Mouse (Mus musculus): ENCODE data around the gene Slc9a4. TPM values are rescaled to one million over a fixed set of nuclear protein-coding genes. Genes with fewer than 3 reads are reported as not detected.
"Not testable (repeated sequence)": the region's sequence is repeated elsewhere in the genome, so short reads cannot be mapped to it uniquely, and the experiment has no call there.

Gene Slc9a4
- polyA plus RNA-seq, 1 experiment from 2014 or later: 0.09 TPM

DNA sequence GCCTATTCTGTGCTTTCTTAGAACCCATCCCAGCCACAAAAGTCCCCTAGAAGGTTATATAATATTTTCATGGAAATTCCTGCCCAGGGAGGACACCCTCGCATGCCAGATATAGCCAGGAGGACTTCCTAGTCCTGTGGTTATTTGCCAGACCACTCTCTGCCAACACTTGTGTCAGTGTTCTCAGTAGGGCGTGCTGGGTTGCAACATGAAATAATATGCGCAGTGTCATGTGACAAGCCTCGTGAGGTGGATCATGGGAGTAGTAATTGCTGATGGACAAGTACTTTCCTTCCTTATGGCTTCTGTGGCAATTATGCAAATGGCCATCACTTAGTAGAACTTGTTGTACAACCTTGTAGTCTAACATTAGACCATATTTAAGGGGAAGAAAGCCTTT, 11.1 kb downstream of the Slc9a4 start:
- ATAC-seq (replicated peaks; ENCODE audit: extremely low read depth, insufficient read depth, low FRiP score): no peak
- Histone ChIP-seq H3K4me2 (ENCODE audit: low read depth, low read length) (no peak overlapping the region), H3K9ac (ENCODE audit: low read length) (no peak overlapping the region), H3K36me3 (ENCODE audit: control insufficient read depth, insufficient read depth) (no peaks in the 10 kb centered on the region), H3K27me3 (ENCODE audit: control insufficient read depth, insufficient read depth, low read length) (no peaks in the 10 kb centered on the region), H3K27ac (ENCODE audit: low read length) (no peak overlapping the region), H3K4me1 (ENCODE audit: control insufficient read depth, insufficient read depth, low read length) (no peaks in the 10 kb centered on the region), H3K4me3 (ENCODE audit: low read length) (no peak overlapping the region), H3K9me3 (replicated peaks; ENCODE audit: control insufficient read depth, low read length) (no peaks in the 10 kb centered on the region)
- WGBS: 77% methylated on average over 4 of the region's 4 CpGs

DNA sequence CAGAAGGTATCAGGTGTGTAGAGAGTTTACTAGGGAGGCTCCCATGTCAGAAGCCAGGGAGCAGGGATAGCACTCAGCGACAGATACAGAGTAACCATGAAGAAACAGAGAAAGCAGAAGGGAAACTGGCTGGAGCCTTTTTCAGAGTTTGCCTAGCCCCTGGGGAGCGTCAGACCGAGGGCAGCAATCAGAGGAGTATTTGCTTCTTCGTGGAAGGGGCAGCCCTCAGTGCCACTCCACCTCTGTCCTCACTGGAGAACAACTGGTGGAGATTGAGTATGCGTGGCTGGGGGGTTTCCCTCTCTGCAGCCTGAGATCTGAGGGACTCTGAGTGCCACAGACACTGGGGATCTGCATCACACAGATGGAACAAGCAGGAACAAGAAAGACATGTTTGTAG, 17.9 kb downstream of the Slc9a4 start:
- H3K9ac ChIP-seq (ENCODE audit: low read length): no peak overlapping the region
- H3K4me3 ChIP-seq (ENCODE audit: low read length): no peak overlapping the region
- no peak for ATAC-seq (replicated peaks; ENCODE audit: extremely low read depth, insufficient read depth, low FRiP score)
- no peaks in the 10 kb centered on the region for H3K36me3 ChIP-seq (ENCODE audit: control insufficient read depth, insufficient read depth)
- WGBS: 53% methylated on average over 5 of the region's 5 CpGs
- no peaks in the 10 kb centered on the region for H3K9me3 ChIP-seq (replicated peaks; ENCODE audit: control insufficient read depth, low read length)
- no peak overlapping the region for H3K27ac ChIP-seq (ENCODE audit: low read length)
- no peaks in the 10 kb centered on the region for H3K4me1 ChIP-seq (ENCODE audit: control insufficient read depth, insufficient read depth, low read length)
- H3K27me3 ChIP-seq (ENCODE audit: control insufficient read depth, insufficient read depth, low read length): no peaks in the 10 kb centered on the region
- H3K4me2 ChIP-seq (ENCODE audit: low read depth, low read length): no peak overlapping the region

DNA sequence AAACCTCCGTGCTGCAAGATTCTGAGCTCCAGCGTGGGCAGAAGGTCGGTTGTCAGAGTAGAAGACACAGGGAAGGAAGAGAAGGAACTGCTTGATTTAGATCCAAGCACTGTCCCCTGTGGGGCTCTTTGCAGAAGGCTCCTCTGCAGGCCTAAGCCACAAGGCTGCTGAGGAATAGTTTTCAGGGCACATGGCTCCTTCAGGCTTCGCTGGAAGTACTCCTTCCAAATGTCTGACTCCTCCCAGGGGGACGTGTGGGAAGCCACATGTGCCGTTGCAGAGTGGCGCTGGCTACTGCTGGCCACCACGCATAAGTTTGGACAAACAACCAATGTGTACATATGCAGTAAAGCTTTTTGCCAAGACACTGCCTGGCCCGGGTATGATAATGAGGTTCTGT, 19.8 kb downstream of the Slc9a4 start:
- not testable (repeated sequence) for H3K27ac ChIP-seq (ENCODE audit: low read length); H3K4me1 ChIP-seq (ENCODE audit: control insufficient read depth, insufficient read depth, low read length); H3K9me3 ChIP-seq (replicated peaks; ENCODE audit: control insufficient read depth, low read length); ATAC-seq (replicated peaks; ENCODE audit: extremely low read depth, insufficient read depth, low FRiP score); H3K27me3 ChIP-seq (ENCODE audit: control insufficient read depth, insufficient read depth, low read length); H3K4me2 ChIP-seq (ENCODE audit: low read depth, low read length); H3K4me3 ChIP-seq (ENCODE audit: low read length); H3K9ac ChIP-seq (ENCODE audit: low read length); H3K36me3 ChIP-seq (ENCODE audit: control insufficient read depth, insufficient read depth)
- WGBS: 78% methylated on average over 9 of the region's 9 CpGs

DNA sequence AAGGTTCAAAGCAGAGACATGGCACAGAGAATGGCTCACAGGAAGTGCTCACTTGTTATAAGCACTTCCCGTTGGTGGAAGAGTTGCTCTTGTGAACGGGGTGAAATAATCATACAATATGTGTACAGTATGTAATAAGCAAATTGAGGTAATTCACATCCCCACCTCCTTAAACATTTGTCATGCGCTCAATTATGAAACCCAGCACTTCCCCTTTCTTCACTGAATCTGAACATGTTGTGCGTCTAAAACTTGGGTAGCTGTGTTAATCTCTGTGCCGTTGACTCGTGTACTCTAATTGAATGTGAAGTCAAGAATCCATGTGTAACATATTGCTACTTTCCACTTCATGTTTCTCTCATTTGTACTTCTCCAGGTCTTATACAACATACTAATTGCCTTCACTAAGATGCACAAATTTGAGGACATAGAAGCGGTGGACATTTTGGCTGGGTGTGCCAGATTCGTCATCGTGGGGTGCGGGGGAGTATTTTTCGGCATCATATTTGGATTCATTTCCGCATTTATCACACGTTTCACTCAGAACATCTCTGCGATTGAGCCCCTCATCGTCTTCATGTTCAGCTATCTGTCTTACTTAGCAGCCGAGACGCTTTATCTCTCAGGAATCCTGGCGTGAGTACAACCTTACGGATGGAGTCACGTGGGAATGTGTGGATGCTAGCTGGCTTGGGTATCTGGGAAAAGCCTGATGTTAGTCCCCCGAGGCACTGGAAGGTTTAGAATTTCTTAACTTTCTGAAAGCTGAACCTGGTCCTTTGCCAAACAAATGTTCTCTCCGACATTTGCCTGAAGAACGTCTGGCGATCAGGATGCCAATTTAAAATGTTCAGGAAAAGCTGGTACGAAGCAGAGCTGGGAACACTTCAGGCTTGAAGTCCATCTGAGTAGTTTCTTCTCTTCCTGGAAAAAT, 20.8 kb downstream of the Slc9a4 start:
- no peak; the same call in 1 of the 2 replicates for ATAC-seq (replicated peaks; ENCODE audit: extremely low read depth, insufficient read depth, low FRiP score)
- no peak overlapping the region for H3K9ac ChIP-seq (ENCODE audit: low read length)
- no peak overlapping the region for H3K4me3 ChIP-seq (ENCODE audit: low read length)
- H3K9me3 ChIP-seq (replicated peaks; ENCODE audit: control insufficient read depth, low read length): no peaks in the 10 kb centered on the region
- no peaks in the 10 kb centered on the region for H3K4me1 ChIP-seq (ENCODE audit: control insufficient read depth, insufficient read depth, low read length)
- WGBS: 63% methylated on average over 25 of the region's 25 CpGs
- H3K27ac ChIP-seq (ENCODE audit: low read length): no peak overlapping the region
- peak overlapping the region; percentile 22; the same call in 1 of the 2 replicates for H3K4me2 ChIP-seq (ENCODE audit: low read depth, low read length)
- no peaks in the 10 kb centered on the region for H3K36me3 ChIP-seq (ENCODE audit: control insufficient read depth, insufficient read depth)
- no peaks in the 10 kb centered on the region for H3K27me3 ChIP-seq (ENCODE audit: control insufficient read depth, insufficient read depth, low read length)

DNA sequence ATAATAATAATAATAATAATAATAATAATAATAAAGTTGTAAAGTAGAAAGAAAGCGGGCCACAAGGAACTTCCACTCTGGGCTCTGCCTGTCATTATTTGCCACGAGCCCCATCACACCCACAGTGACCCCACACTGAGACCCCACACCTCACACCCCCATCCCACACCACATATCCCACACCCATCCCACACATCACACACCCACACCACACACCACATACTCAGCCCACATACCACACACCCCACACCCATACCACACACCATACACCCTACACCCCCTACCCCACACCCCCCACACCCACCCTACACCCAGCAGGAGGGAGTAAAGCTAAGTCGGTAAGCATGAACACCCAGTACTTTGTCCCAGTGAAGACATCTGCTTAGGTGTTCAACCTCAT, 21.6 kb downstream of the Slc9a4 start:
- ATAC-seq (replicated peaks; ENCODE audit: extremely low read depth, insufficient read depth, low FRiP score): no peak
- Histone ChIP-seq H3K36me3 (ENCODE audit: control insufficient read depth, insufficient read depth) (no peaks in the 10 kb centered on the region), H3K9ac (ENCODE audit: low read length) (no peak overlapping the region), H3K9me3 (replicated peaks; ENCODE audit: control insufficient read depth, low read length) (no peaks in the 10 kb centered on the region), H3K4me3 (ENCODE audit: low read length) (no peak overlapping the region), H3K4me1 (ENCODE audit: control insufficient read depth, insufficient read depth, low read length) (no peaks in the 10 kb centered on the region), H3K4me2 (ENCODE audit: low read depth, low read length) (no peak overlapping the region), H3K27me3 (ENCODE audit: control insufficient read depth, insufficient read depth, low read length) (no peaks in the 10 kb centered on the region), H3K27ac (ENCODE audit: low read length) (no peak overlapping the region)
- WGBS: 76% methylated on average over 3 of the region's 3 CpGs

DNA sequence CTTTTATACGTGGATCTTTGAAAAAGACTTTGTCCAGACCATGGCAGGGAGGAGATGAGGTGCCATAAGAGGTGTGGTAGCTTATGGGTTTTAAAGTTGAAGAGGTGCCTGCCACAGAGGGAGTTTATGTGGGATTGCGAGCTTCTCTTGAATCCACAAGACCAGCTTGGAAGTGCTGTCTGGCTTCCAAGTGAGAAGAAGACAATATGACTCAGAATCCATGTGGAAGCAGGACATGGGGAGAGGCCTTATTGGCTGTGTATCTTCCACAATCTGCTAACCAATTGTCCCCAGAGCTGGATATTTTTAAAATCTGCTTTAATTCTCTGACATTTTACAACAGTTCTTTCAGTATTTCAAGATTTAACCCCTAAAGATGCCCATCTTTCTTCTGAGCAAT, 33.3 kb downstream of the Slc9a4 start:
- Histone ChIP-seq H3K4me3 (ENCODE audit: low read length) (no peak overlapping the region), H3K4me1 (ENCODE audit: control insufficient read depth, insufficient read depth, low read length) (no peaks in the 10 kb centered on the region), H3K36me3 (ENCODE audit: control insufficient read depth, insufficient read depth) (no peaks in the 10 kb centered on the region), H3K27ac (ENCODE audit: low read length) (no peak overlapping the region), H3K27me3 (ENCODE audit: control insufficient read depth, insufficient read depth, low read length) (no peaks in the 10 kb centered on the region), H3K9ac (ENCODE audit: low read length) (no peak overlapping the region), H3K4me2 (ENCODE audit: low read depth, low read length) (no peak overlapping the region), H3K9me3 (replicated peaks; ENCODE audit: control insufficient read depth, low read length) (no peaks in the 10 kb centered on the region)
- ATAC-seq (replicated peaks; ENCODE audit: extremely low read depth, insufficient read depth, low FRiP score): no peak
- WGBS: 83% methylated on average over 2 of the region's 2 CpGs

DNA sequence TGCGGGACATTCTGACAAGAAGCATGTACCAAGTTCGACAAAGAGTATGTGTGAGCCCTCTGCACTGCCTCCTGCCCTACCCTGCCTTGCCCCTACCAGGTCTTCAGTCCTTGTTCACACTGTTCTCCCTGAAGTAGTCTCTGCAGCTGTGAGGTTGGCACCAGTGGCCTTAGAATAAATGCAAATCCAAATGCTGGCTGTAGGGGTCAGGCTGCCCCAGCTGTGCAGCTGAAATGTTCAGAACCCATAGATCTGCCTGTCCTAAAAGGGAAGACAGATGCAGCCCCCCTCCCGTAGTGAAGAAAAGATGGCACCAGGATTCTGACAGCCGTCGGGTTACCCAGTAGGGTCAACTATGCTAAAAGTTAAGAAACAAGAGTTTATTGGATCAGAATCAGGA, 39.2 kb downstream of the Slc9a4 start:
- Histone ChIP-seq H3K4me3 (ENCODE audit: low read length) (no peak overlapping the region), H3K36me3 (ENCODE audit: control insufficient read depth, insufficient read depth) (no peaks in the 10 kb centered on the region), H3K4me2 (ENCODE audit: low read depth, low read length) (no peak overlapping the region), H3K27ac (ENCODE audit: low read length) (no peak overlapping the region), H3K4me1 (ENCODE audit: control insufficient read depth, insufficient read depth, low read length) (no peaks in the 10 kb centered on the region), H3K27me3 (ENCODE audit: control insufficient read depth, insufficient read depth, low read length) (no peaks in the 10 kb centered on the region), H3K9ac (ENCODE audit: low read length) (no peak overlapping the region), H3K9me3 (replicated peaks; ENCODE audit: control insufficient read depth, low read length) (no peaks in the 10 kb centered on the region)
- peak; percentile 37; the same call in 1 of the 2 replicates for ATAC-seq (replicated peaks; ENCODE audit: extremely low read depth, insufficient read depth, low FRiP score)
- WGBS: 67% methylated on average over 5 of the region's 5 CpGs

DNA sequence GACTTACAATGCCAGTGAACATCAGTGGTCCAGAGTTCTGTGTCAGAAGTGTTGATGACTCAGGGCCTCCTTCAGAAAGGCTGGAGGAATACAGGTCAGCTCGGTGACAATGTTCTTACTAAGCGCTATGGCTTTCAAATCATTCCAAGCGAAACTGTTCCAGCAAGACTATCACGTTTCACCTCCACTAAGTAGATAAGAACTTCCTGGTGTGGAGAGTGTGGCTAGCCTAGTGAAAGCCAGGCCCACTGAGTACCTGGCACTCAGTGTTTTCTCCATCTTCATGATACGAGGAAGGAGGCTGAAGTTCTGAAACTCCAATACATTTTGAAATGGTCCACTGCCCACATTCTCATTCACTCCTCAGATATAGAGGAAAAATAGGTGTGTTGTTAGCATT, 40.0 kb downstream of the Slc9a4 start:
- no peak for ATAC-seq (replicated peaks; ENCODE audit: extremely low read depth, insufficient read depth, low FRiP score)
- no peak overlapping the region for H3K4me3 ChIP-seq (ENCODE audit: low read length)
- H3K4me1 ChIP-seq (ENCODE audit: control insufficient read depth, insufficient read depth, low read length): no peaks in the 10 kb centered on the region
- H3K36me3 ChIP-seq (ENCODE audit: control insufficient read depth, insufficient read depth): no peaks in the 10 kb centered on the region
- no peak overlapping the region for H3K27ac ChIP-seq (ENCODE audit: low read length)
- 43% methylated on average over 5 of the region's 5 CpGs for WGBS
- no peak overlapping the region for H3K9ac ChIP-seq (ENCODE audit: low read length)
- no peak overlapping the region for H3K4me2 ChIP-seq (ENCODE audit: low read depth, low read length)
- no peaks in the 10 kb centered on the region for H3K9me3 ChIP-seq (replicated peaks; ENCODE audit: control insufficient read depth, low read length)
- H3K27me3 ChIP-seq (ENCODE audit: control insufficient read depth, insufficient read depth, low read length): no peaks in the 10 kb centered on the region

DNA sequence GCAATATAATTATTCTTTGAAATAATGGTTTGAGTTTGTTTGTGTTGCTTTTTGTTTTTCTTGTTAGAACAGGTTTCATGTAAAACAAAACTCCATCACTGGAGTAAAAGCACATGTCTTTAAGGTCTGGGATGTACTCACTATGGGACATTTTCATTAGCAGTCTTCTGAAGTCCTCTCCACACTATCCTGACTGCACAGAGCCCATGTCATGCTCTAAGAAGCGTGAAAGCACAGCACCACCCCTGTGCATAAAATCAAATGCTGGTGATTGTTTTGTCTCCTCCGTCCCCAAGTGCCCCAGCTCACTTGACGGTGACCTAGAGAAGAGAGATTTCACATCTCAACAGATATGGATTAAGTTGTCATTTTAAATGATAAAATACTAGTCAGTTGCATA, 45.1 kb downstream of the Slc9a4 start:
- Histone ChIP-seq H3K9me3 (replicated peaks; ENCODE audit: control insufficient read depth, low read length) (no peaks in the 10 kb centered on the region), H3K36me3 (ENCODE audit: control insufficient read depth, insufficient read depth) (no peaks in the 10 kb centered on the region), H3K4me3 (ENCODE audit: low read length) (no peak overlapping the region), H3K27ac (ENCODE audit: low read length) (no peak overlapping the region), H3K4me1 (ENCODE audit: control insufficient read depth, insufficient read depth, low read length) (no peaks in the 10 kb centered on the region), H3K27me3 (ENCODE audit: control insufficient read depth, insufficient read depth, low read length) (no peaks in the 10 kb centered on the region), H3K4me2 (ENCODE audit: low read depth, low read length) (no peak overlapping the region), H3K9ac (ENCODE audit: low read length) (no peak overlapping the region)
- WGBS: 63% methylated on average over 3 of the region's 3 CpGs
- ATAC-seq (replicated peaks; ENCODE audit: extremely low read depth, insufficient read depth, low FRiP score): no peak

Data from heart, embryonic 16.5 days (tissue).